Mouse (Mus musculus) effector memory CD4-positive, alpha-beta T cell, adult 7 months (primary cell): Measurements from ENCODE around the gene Pfkfb3. TPM values are rescaled to one million over a fixed set of nuclear protein-coding genes. Genes with fewer than 3 reads are reported as not detected.

Experiments
- polyA plus RNA-seq: library from polyadenylated mRNA; unstranded; fragments of 100-300 nt; shearing (Covaris generic); gene quantifications from one replicate; pipeline ENCODE4 v1.2.1, GENCODE M21; 2017

Pfkfb3 gene
- polyA plus RNA-seq, result 13.6 TPM

GRCm38 (mm10) chr2:11553471-11554400, at the start of gene Pfkfb3:
Gene Pfkfb3 (minus strand): TSS chr2:11554077.

Other genes starting within 250 kb of the Pfkfb3 start
- 135 TPM for gene Rbm17, start 50.1 kb upstream of the Pfkfb3 start, polyA plus RNA-seq
- not detected for gene Gm17490, start 72.2 kb upstream of the Pfkfb3 start, polyA plus RNA-seq
- 27.2 TPM for gene Il2ra, start 88.7 kb upstream of the Pfkfb3 start, polyA plus RNA-seq
- gene Il15ra, start 151.2 kb upstream of the Pfkfb3 start, polyA plus RNA-seq, result 25.9 TPM
- gene Fbh1, start 223.5 kb upstream of the Pfkfb3 start, polyA plus RNA-seq, result 53.2 TPM
- gene Ankrd16, start 223.8 kb upstream of the Pfkfb3 start, polyA plus RNA-seq, result 62.7 TPM